Mouse (Mus musculus): Measurements from ENCODE around the gene Ascl2.
A peak's percentile ranks its signal among the peaks of the same experiment; 100 is the strongest.

Ascl2 gene

DNA sequence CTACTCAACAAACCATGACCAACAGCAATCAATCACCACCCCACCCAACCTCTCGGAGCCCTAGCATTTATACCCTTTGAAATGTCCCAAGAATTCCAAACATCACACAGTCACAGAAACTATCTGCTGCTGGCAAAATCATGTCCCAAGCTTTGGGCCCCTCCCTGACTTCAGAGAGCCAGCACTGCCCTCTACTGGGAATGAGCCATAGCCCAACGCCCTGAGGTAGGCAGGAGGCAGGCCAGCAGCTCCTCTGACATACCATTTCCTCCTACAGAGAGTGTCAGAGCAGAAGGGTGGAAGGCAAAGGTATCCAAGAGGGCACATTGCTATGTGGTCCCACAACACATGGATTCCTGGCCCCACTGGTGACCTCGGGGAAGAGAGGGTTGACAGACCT is 33.6 kb upstream of the Ascl2 start:
- no peak for DNase-seq (ENCODE audit: low read depth, low spot score)

- no peak for DNase-seq (ENCODE audit: low read depth, low spot score)
These were observed 28.5 kb upstream of the Ascl2 start for GRCm38 (mm10) chr7:142997403-142998150.

- no peak for DNase-seq (ENCODE audit: low read depth, low spot score)
These were observed 27.9 kb upstream of the Ascl2 start for GRCm38 (mm10) chr7:142996998-142997397.

- no peak for DNase-seq (ENCODE audit: low read depth, low spot score)
These were observed 26.7 kb upstream of the Ascl2 start for GRCm38 (mm10) chr7:142995630-142996338.

DNA sequence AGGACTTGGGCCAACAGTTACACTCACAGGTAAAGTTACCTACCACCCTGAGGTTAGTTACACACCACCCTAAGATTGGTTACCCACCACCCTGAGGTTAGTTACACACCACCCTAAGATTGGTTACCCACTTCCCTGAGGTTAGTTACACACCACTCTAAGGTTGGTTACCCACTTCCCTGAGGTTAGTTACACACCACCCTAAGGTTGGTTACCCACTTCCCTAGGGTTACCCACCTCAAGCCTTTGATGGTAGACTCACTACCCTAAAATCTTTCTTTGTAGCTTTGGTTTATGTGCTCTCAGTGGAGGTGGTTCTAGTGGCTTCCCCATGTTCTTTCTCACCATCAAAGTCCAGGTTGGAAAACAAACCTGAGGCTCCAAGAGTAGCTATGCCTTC is 25.9 kb upstream of the Ascl2 start:
- no peak for DNase-seq (ENCODE audit: low read depth, low spot score)

DNA sequence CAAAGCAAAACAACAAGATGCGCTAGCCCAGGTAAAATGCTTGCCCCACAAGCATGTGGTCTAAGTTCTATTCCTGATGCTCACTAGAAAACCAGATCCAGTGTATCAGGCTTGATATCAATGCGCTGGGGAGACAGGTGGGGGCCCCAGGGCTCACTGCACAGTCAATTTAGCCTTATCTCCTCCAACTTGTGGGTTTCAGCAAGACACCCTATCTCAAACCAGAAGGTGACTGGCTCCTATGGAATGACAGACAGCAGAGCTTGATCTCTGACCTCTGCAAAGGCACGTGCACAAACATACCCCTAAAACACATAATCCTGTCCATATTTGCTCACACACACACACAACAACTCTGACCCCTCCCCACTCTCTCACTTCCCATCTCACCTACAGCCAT is 18.7 kb upstream of the Ascl2 start:
- DNase-seq (ENCODE audit: low read depth, low spot score), result no peak

DNA sequence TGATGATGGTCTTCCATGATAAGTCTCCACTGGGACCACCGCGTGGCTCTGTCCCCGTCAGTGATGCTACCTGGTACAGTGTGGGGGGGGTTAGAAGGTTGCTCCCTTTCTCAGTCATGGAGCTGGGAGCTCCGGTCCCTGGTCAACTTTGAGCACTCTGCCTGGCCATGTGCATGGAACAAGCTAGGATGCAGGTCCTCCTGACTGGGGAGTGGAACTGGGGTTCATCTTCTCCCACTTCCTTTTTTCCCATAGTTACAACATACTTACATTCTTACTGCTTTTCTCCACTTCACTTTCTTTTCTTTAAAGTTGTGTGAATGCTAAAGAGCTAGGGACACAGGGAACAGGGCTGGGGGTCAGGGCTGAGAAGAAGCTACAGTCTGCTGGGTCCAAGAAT is 16.1 kb upstream of the Ascl2 start:
- DNase-seq (ENCODE audit: low read depth, low spot score), result no peak

DNA sequence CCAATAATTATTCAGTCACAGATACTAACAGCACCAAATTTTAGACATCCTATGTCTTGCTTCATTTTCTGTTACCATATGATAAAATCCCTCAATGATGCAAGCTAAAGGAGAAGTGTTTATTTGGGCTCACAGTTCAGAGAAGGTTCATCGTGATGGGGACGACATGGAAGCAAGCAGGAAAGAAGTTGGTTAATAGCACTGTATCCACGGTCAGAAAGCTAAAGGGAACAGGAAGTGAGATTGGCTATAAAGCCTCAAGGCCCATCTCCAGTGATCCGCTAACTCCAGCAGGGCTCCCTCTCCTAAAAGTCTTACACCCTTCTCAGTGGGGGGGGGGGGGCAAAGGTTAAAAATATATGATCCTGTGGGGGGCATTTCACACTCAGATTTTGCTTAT is 12.8 kb upstream of the Ascl2 start:
- DNase-seq (ENCODE audit: low read depth, low spot score), result no peak

DNA sequence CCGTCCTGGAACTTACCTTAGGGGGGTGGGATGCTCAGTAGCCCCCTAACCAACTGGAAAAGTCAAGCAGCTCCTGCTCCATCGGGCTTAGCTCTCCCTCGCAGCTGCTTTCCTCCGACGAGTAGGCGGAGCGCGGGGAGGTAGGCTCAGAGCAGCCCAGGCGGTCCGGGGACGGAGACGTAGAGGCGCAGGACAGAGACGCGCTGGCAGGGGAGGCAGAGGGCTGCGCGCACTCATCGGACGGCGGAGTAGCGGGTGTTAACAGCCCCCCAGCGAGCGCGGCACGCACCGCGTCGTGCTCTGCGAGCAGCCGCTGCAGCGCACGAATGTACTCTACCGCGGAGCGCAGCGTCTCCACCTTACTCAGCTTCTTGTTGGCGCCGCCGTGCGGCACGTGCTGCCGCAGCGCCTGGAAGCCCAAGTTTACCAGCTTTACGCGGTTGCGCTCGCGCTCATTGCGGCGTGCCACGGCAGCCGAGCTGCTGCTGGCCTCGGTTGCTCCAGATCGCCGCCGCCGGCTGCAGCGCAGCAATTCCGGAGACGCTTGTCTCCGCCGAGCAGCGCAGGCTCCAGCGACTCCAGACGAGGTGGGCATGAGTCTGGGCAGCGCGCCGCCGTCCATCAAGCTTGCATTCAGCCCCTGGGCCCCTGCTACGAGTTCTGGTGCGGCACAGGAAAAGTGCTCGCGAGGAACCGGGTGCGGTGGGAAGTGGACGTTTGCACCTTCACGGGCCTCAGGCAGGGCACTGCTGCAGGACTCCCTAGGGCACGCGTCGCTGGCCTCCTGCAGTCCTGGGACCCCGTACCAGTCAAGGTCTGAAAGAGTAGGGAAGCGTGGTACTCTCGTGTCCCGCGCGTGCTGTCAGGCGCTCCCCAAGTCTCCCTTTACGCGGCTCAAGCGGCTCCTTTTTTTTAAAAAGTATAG is 918 bp downstream of the Ascl2 start:
- no peak for DNase-seq (ENCODE audit: low read depth, low spot score)

DNA sequence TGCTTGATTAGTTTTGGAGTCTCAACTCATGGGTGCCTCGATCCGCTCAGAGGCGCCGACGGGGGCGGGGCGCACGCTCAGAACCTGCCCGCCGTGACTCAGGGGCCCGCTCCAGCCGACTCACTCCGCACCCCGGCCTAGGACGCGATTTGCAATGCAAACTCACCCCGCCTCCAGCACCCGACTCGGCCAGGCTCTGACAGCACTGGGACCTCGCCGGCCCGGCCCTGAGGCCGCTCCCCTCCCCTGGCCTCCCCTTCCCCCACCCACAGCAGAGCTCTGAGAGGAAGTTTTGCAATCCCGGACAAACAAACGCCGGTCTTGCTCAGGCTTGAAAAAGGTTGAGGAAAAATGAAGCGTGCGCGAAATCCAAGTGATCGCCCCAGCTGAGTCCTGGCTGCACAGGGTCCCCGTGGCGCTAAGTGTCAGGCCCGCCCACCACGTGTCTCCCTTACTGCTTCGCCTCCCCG is 1.6 kb downstream of the Ascl2 start:
- DNase-seq (ENCODE audit: low read depth, low spot score), result no peak

DNA sequence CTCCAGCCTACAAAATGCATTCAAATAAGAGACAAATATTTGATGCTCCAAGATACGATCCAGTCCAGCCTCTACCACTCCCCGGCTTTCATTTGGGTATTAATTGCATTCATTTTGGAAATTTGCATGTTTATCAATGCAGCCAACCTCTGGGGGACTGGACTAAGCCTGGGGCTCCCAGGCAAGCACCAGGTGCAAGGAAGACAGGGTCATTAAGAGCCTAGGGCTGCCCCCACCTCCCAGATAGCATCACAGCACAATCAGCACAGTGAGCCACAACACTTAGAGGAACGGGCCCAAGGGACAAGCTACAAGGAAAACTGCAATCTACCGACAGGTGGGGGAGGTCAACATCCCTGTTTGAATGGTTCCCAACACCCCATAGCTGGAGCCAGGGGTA is 9.3 kb downstream of the Ascl2 start:
- DNase-seq (ENCODE audit: low read depth, low spot score), result no peak

DNA sequence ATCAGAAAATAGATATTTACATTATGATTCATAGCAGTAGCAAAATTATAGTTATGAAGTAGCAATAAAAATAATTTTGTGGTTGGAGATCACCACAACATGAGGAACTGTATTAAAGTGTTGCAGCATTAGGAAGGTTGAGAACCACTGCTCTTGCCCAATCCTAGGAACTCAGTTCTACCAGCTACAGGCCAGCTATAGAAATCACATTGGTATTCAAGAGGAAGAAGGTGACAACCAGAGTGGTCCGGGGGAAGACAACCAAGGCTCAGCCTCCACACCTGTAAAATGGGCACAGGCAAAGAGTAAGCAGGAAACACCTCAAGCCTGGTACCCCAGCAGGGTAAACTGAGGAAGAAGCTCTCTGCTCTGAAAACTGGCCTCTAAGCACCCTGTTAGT is 10.2 kb downstream of the Ascl2 start:
- no peak for DNase-seq (ENCODE audit: low read depth, low spot score)

DNA sequence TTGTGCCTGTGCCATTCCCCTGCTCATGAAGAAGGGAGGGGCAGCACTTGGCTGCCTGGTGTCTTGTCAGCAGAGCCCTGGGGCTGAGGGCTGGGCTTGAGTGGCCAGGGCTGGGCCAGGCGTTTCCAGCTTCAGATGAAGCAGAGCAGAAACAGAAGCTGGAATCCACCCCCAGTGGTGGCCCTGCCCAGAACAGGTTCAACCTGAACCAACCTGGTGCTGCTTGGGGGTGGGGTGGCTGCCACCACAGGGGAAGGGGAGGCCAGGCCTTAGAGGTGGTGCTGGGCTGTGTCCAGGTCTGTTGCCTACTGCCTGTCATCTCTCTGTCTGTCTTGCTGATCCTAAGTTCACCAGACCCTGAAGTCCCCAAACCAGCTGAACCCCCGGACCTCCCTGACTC is 13.0 kb downstream of the Ascl2 start:
- DNase-seq (ENCODE audit: low read depth, low spot score), result no peak

DNA sequence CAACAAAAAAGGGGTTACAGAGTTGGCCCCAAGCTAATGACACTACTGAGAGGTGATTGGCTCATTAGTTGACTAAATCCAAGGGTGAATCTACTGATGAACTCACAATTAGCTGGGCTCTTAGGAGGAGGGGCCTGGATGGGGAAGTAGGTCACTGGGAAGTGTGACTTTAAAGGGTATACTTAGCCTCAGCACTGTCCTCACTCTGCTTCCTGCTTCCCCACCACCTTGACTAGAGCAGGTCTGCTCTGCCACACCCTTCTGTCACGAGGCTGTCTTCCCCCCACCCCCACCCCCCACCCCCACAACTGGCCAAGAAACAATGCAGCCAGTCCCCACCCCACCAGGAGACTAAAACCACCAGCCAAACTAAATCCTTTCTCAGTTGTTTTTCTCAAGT is 19.5 kb downstream of the Ascl2 start:
- no peak for DNase-seq (ENCODE audit: low read depth, low spot score)

DNA sequence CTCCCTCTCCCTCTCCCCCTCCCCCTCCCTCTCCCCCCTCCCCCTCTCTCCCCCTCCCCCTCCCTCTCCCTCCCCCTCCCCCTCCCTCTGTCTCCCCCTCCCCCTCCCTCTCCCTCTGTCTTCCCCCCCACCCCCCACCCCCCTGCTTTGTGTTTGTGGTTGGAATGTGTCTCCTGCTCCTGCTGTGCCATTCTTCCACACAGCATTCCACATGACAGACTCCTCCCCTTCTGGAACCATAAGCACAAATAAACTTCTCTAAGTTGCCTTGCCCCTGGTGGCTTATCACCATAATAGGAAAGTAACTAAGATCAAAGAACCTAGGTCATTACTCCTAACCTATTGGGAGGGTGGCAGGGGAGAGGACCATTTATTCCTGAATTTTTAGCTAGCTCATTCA is 31.4 kb downstream of the Ascl2 start:
- DNase-seq (ENCODE audit: low read depth, low spot score), result no peak

- no peak for DNase-seq (ENCODE audit: low read depth, low spot score)
These were observed 33.4 kb downstream of the Ascl2 start for GRCm38 (mm10) chr7:142935708-142936107.

GRCm38 (mm10) chr7:142932469-142932868 is 36.6 kb downstream of the Ascl2 start:
- DNase-seq (ENCODE audit: low read depth, low spot score), result no peak

DNA sequence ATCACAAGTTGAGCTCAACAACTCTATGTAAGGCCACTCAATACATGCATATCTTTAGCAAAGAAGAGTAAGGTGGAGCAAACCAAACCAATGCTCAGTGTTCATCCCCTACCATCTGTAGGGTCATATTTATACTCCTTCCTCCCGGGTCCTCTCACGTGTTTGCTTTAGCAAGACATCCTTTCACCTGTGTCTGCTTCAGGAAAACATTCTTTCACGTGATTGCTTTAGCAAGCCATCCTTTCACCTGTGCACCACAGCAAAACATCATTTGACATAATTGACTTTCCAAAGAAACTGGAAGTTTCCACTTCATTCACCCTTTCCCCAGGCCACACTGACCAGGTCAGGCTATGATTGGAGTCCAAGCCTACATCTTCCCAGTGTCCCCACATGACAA is 38.0 kb downstream of the Ascl2 start, which contains the start of gene Th:
Gene Th, minus strand, starts transcription at position 101 of the 400 bp plus-strand sequence.
- no peak for DNase-seq (ENCODE audit: low read depth, low spot score)

- no peak for DNase-seq (ENCODE audit: low read depth, low spot score)
These were observed 39.5 kb downstream of the Ascl2 start for GRCm38 (mm10) chr7:142929516-142929915.

DNA sequence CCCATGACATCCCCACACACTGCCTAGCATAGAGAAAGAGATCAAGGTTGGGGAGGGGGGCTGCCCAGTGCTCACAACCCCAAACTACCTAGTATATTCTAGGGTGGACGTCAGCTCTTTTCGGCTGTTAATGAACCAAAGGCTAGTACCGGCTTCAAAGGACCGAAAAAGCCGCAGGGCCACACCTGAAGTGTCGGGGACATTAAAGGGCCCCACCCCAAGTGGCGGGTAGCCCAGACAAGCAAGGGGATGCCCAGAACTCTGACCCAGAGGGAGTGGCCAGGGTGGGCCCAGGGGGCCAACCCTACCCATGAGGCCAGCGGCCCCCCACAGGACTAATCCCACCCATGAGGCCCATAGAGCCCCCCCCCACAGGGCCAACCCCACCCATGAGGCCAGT is 41.8 kb downstream of the Ascl2 start:
- DNase-seq (ENCODE audit: low read depth, low spot score), result no peak

DNA sequence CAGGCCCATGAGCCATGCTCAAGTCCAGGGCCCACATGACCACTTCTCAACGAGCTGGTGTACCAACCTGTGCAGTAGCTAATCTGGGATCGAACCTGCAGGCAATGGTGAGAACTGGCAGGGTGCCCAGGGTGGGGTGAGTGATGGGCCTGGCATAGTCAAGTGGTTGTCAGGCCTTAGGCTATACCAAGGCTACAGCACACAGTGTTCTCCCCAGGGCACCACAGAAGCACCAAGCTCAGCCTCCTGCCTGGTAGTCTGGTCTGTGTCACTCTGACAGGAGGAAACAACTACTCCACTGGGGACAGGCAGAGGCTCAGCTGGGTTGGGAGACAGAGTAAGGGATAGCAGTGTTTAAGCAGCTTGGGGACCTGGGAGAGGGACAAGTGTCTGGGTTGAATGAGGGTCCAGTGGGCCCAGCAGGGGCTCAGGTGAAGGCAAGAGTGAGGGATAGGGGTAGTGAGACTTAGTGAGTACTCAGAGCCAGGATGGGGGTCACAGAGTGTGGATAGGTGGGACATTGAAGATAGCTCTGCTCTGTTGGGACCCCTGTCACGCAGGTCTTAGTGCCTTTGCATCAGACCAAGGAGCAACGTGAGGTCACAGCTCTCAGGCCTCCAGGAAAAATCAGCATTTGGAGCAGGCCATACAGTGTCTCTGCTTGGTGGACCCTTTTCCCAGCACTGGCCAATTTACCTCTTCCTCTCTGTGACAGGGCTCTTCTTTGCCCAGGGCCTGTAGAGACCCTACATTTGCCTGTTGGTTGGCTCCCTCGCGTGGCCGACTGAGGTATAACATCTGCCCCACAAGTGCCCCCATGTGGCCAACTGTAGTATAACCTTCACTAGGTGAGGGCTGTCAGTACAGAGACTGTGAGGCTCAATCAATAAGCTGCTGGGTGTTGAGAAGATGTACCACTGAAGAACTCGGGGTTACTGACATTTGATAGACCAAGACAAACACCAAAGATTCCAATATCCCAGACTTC is 50.1 kb downstream of the Ascl2 start:
- peak; percentile 53 for DNase-seq (ENCODE audit: low read depth, low spot score)

Data from skeletal muscle tissue, adult 2 months (tissue).